Mouse (Mus musculus) liver, postnatal 0 days (tissue): ENCODE data around the gene Hnrnpa2b1.

ENCODE experiments used
- CTCF ChIP-seq: sonication (generic); IDR thresholded peaks from 2 replicates; pipeline ENCODE4 v1.5.1; 2016; ENCODE audit warnings: antibody characterized with exemption, low read depth
- EP300 ChIP-seq: IDR thresholded peaks from 2 replicates; pipeline ENCODE4 v1.6.1; 2016; ENCODE audit warnings: antibody characterized with exemption, low read depth, mild to moderate bottlenecking

- TF ChIP-seq CTCF (no peak), EP300 (no peak)
Measured at GRCm38 (mm10) chr6:51432535-51433397, 36.9 kb downstream of the Hnrnpa2b1 start, which contains the start of gene Nfe2l3.
